Comparison of ENCODE assay signal across 21 mouse cellular contexts in the genomic region with DNA sequence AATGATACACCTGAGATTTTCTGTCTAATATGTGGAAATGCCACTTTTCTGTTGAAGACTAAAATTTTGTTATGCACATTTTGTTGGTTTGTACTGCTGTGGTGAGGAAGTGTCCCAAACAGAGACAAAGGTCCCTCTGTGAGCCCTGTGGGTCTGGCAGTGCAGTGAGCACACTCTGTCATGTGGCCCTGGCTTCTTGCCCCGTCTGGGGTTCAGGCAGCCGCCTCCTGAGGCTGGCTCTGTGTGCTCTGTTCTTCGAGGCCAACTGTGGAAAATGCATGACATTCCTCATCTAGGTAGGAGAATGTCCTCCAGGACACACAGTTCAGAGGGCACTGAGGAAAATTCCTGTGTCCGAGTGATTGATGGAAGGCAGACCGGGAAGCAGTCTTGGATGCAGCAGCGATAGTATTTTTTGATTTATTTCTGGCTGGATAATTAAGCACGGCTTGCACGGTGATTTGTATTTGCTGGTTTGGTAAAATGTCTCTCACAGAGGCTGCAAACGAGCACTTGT. TPM values are rescaled to one million over a fixed set of nuclear protein-coding genes. Genes with fewer than 3 reads are reported as not detected.
DNase-seq lines count a peak whose midpoint lies in the region; ATAC-seq and TF ChIP-seq lines count a peak whose summit lies in the region.
"Had no signal": no experiment of that assay in that cellular context is flagged by ENCODE, and none has a peak within 500 bp of the region (broad histone marks: within the 10 kb centered on the region; RNA-seq: fewer than 3 reads in every experiment).

No protein-coding gene starts in this region.

- H3K4me1 ChIP-seq in hindbrain, postnatal 0 days (ENCODE audit: insufficient read depth, low read length), result no peaks in the 10 kb centered on the region
- no peaks in the 10 kb centered on the region for H3K4me1 ChIP-seq in hindbrain, embryonic 12.5 days
- no peaks in the 10 kb centered on the region for H3K4me1 ChIP-seq in forebrain, postnatal 0 days (ENCODE audit: insufficient read depth)
- H3K4me1 ChIP-seq: forebrain, embryonic 12.5 days had no signal

- H3K4me2 ChIP-seq in hindbrain, postnatal 0 days (ENCODE audit: low read depth, low read length), result no peak overlapping the region
- no peak overlapping the region for H3K4me2 ChIP-seq in hindbrain, embryonic 12.5 days (replicated peaks)
- no peak overlapping the region for H3K4me2 ChIP-seq in forebrain, postnatal 0 days (ENCODE audit: low read depth)
- H3K4me2 ChIP-seq: forebrain, embryonic 12.5 days; heart, embryonic 11.5 days; midbrain, embryonic 11.5 days had no signal

- no peak overlapping the region for H3K27ac ChIP-seq in hindbrain, postnatal 0 days
- no peak overlapping the region for H3K27ac ChIP-seq in hindbrain, embryonic 12.5 days
- no peak overlapping the region for H3K27ac ChIP-seq in forebrain, postnatal 0 days (ENCODE audit: low read depth, low read length)
- H3K27ac ChIP-seq: forebrain, embryonic 12.5 days; layer of hippocampus, adult 2 months had no signal

- H3K9me3 ChIP-seq in hindbrain, postnatal 0 days (ENCODE audit: low read length), result no peaks in the 10 kb centered on the region
- H3K9me3 ChIP-seq in hindbrain, embryonic 12.5 days (replicated peaks), result no peaks in the 10 kb centered on the region; the same call in 1 of the 2 replicates
- no peaks in the 10 kb centered on the region for H3K9me3 ChIP-seq in forebrain, postnatal 0 days (ENCODE audit: low read length)
- H3K9me3 ChIP-seq: forebrain, embryonic 12.5 days had no signal

- peak; percentile 50 for DNase-seq in adrenal gland, postnatal 25 days
- no peak for DNase-seq in adrenal gland, adult 8-10 months
- DNase-seq in hindbrain, postnatal 0 days (ENCODE audit: low spot score), result peak; percentile 14
- DNase-seq in embryo, embryonic 9.5 days (ENCODE audit: extremely low spot score), result peak; percentile 40
- DNase-seq in kidney, postnatal 36 days, result peak; percentile 50 to 70
- DNase-seq in forebrain, postnatal 0 days, result no peak
- no peak for DNase-seq in frontal cortex, postnatal 14 days (ENCODE audit: low spot score in 2 of 2)
- DNase-seq: gastrocnemius, postnatal 25 days; lung, postnatal 14 days; right cerebral cortex, adult 18-20 months; thymus, postnatal 36 days had no signal

- no peaks in the 10 kb centered on the region for H3K27me3 ChIP-seq in hindbrain, postnatal 0 days (ENCODE audit: insufficient read depth, low read length)
- 0 out of 2 replicates have a peak, but pooled peaks cover 4% of the 10 kb centered on the region for H3K27me3 ChIP-seq in hindbrain, embryonic 12.5 days
- no peaks in the 10 kb centered on the region for H3K27me3 ChIP-seq in forebrain, postnatal 0 days (ENCODE audit: insufficient read depth, low read length)

- WGBS in hindbrain, postnatal 0 days, result 17% methylated on average over 9 of the region's 9 CpGs
- 31% methylated on average over 9 of the region's 9 CpGs for WGBS in hindbrain, embryonic 12.5 days
- 49% methylated on average over 9 of the region's 9 CpGs for WGBS in forebrain, postnatal 0 days

- no peak overlapping the region for H3K9ac ChIP-seq in hindbrain, postnatal 0 days (replicated peaks; ENCODE audit: low read length)
- H3K9ac ChIP-seq in hindbrain, embryonic 12.5 days, result no peak overlapping the region
- no peak overlapping the region for H3K9ac ChIP-seq in forebrain, postnatal 0 days
- H3K9ac ChIP-seq: forebrain, embryonic 12.5 days had no signal

- ATAC-seq in hindbrain, postnatal 0 days, result no peak
- no peak for ATAC-seq in hindbrain, embryonic 12.5 days (ENCODE audit: low FRiP score)
- no peak for ATAC-seq in forebrain, postnatal 0 days

- H3K36me3 ChIP-seq in hindbrain, postnatal 0 days (ENCODE audit: insufficient read depth, low read length), result no peaks in the 10 kb centered on the region
- H3K36me3 ChIP-seq in hindbrain, embryonic 12.5 days, result no peaks in the 10 kb centered on the region
- H3K36me3 ChIP-seq in forebrain, postnatal 0 days (ENCODE audit: insufficient read depth), result no peaks in the 10 kb centered on the region
- H3K36me3 ChIP-seq: forebrain, embryonic 12.5 days had no signal

- H3K4me3 ChIP-seq in hindbrain, postnatal 0 days (ENCODE audit: low read length), result no peak overlapping the region
- H3K4me3 ChIP-seq in hindbrain, embryonic 12.5 days, result no peak overlapping the region
- no peak overlapping the region for H3K4me3 ChIP-seq in forebrain, postnatal 0 days (ENCODE audit: low read depth, low read length)
- H3K4me3 ChIP-seq: forebrain, embryonic 12.5 days; layer of hippocampus, adult 2 months had no signal

- no peak for TF ChIP-seq CTCF in hindbrain, postnatal 0 days (IDR thresholded peaks at IDR 0.05; ENCODE audit: low read depth)
- no peak for TF ChIP-seq CTCF in forebrain, postnatal 0 days (IDR thresholded peaks at IDR 0.05; ENCODE audit: low read depth)

RNA-seq across cellular contexts. Expression of a gene that starts 13.5 kb away (rescaled TPM):
- not detected in 2 replicates for total RNA-seq in adrenal gland, postnatal 25 days (2021)
- not detected for total RNA-seq in adrenal gland, adult 8-10 months (2022)
- 0.52 TPM in 1 of 2 replicates, not detected in the other for total RNA-seq in hindbrain, postnatal 0 days (2014; rRNA removed)
- 0.31 and 0.44 TPM in 2 replicates for polyA plus RNA-seq in hindbrain, postnatal 0 days (2015; fragmentation: Nextera tagmentation; extraction: Ambion mirVana)
- 0.36 and 1.6 TPM in 2 replicates for polyA plus RNA-seq in hindbrain, embryonic 12.5 days (2016; fragmentation: Nextera tagmentation; extraction: Ambion mirVana)
- total RNA-seq in forebrain, postnatal 0 days (2014; rRNA removed), result 2.1 TPM in 1 of 2 replicates, not detected in the other
- 0.13 and 0.17 TPM in 2 replicates for polyA plus RNA-seq in forebrain, postnatal 0 days (2015; fragmentation: Nextera tagmentation; extraction: Ambion mirVana)
- total RNA-seq: common myeloid progenitor, adult 5-6 weeks; gastrocnemius, postnatal 25 days; heart, postnatal 25 days; layer of hippocampus, adult 2 months; left cerebral cortex, adult 18-20 months had no signal
- polyA plus RNA-seq: liver, embryonic 16.5 days; spleen, adult 2 months had no signal

Comparison
In these comparisons a context has a peak if more than half of its experiments do, and no peak if none do; other contexts are left out.
1. DNase-seq: peak in adrenal gland, postnatal 25 days (single experiment), hindbrain, postnatal 0 days (single experiment), embryo, embryonic 9.5 days (single experiment) and kidney, postnatal 36 days (2 of 2); none in adrenal gland, adult 8-10 months (single experiment), forebrain, postnatal 0 days (single experiment) and frontal cortex, postnatal 14 days (0 of 2).